ENCODE assay signal across 24 mouse cellular contexts in the genomic region with DNA sequence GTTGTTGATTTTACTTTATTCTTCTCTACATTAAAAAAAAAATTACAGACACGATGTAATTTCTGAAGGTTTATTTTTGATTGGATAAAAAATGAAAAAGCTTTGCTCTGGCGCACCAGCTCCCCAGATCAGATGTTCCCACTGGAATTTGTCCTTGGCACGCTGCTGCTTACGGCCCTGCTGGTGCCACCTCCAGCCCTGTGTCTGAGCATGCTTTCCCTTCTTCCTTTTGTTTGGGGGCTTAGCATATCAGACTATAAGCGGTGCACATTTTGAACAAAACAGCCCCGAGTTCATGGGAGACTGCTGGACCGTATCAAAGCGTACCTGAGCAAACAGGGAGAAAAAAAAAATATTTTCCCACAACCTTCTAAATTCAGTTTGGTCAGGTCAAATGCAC.
DNase-seq lines count a peak whose midpoint lies in the region; ATAC-seq and TF ChIP-seq lines count a peak whose summit lies in the region.
"Had no signal": no experiment of that assay in that cellular context is flagged by ENCODE, and none has a peak within 500 bp of the region (broad histone marks: within the 10 kb centered on the region; RNA-seq: fewer than 3 reads in every experiment).

No protein-coding gene starts in this region.

- no peak overlapping the region for H3K27ac ChIP-seq in kidney, adult 2 months (ENCODE audit: insufficient read depth, low read depth, low read length)
- peak overlapping the region; percentile 34; the same call in 1 of the 2 replicates for H3K27ac ChIP-seq in midbrain, embryonic 15.5 days
- H3K27ac ChIP-seq: embryonic facial prominence, embryonic 12.5 days; forebrain, embryonic 12.5 days; hindbrain, embryonic 12.5 days; limb, embryonic 10.5 days; liver, embryonic 15.5 days; lung, embryonic 15.5 days; neural tube, embryonic 12.5 days had no signal

- no peak overlapping the region for H3K4me2 ChIP-seq in midbrain, embryonic 15.5 days
- H3K4me2 ChIP-seq: embryonic facial prominence, embryonic 12.5 days; forebrain, embryonic 12.5 days; heart, embryonic 11.5 days; hindbrain, embryonic 12.5 days; liver, embryonic 15.5 days; lung, embryonic 15.5 days; neural tube, embryonic 12.5 days had no signal

- no peak for ATAC-seq in midbrain, embryonic 15.5 days (replicated peaks)

- H3K27me3 ChIP-seq in kidney, adult 2 months (replicated peaks; ENCODE audit: control insufficient read depth, insufficient read depth, low read length), result no peaks in the 10 kb centered on the region
- H3K27me3 ChIP-seq in midbrain, embryonic 15.5 days (replicated peaks), result no peaks in the 10 kb centered on the region
- H3K27me3 ChIP-seq: embryonic facial prominence, embryonic 12.5 days; forebrain, embryonic 12.5 days; hindbrain, embryonic 12.5 days; liver, embryonic 15.5 days; lung, embryonic 15.5 days; neural tube, embryonic 12.5 days had no signal

- H3K9me3 ChIP-seq in midbrain, embryonic 15.5 days, result no peaks in the 10 kb centered on the region
- H3K9me3 ChIP-seq: embryonic facial prominence, embryonic 12.5 days; forebrain, embryonic 12.5 days; hindbrain, embryonic 12.5 days; limb, embryonic 10.5 days; lung, embryonic 15.5 days; neural tube, embryonic 12.5 days had no signal

- DNase-seq in adrenal gland, adult 2 months, result peak; percentile 13
- no peak for DNase-seq in adrenal gland, adult 18-20 months (ENCODE audit: low spot score in 2 of 2)
- peak; percentile 23 for DNase-seq in kidney, adult 2 months
- no peak for DNase-seq in kidney, postnatal 10 days
- peak; percentile 38 for DNase-seq in ovary, adult 18-20 months (ENCODE audit: low spot score)
- DNase-seq in ovary, postnatal 10 days (ENCODE audit: low spot score), result no peak
- DNase-seq in gastrocnemius, postnatal 10 days, result no peak
- DNase-seq: cerebellum, adult 11 months; cerebellum, adult 9-11 months; kidney, adult 11 months; liver; lung, postnatal 4 days; thymus, adult 18-20 months; thymus, postnatal 36 days had no signal

- H3K4me3 ChIP-seq in kidney, adult 2 months (ENCODE audit: insufficient read depth, low read depth, low read length), result no peak overlapping the region
- H3K4me3 ChIP-seq in midbrain, embryonic 15.5 days, result no peak overlapping the region
- H3K4me3 ChIP-seq: embryonic facial prominence, embryonic 12.5 days; erythroblast, embryonic 14.5 days; forebrain, embryonic 12.5 days; hindbrain, embryonic 12.5 days; limb, embryonic 10.5 days; liver, embryonic 15.5 days; lung, embryonic 15.5 days; neural tube, embryonic 12.5 days had no signal

- H3K4me1 ChIP-seq in kidney, adult 2 months (ENCODE audit: control insufficient read depth, insufficient read depth, low read length), result peaks cover 4% of the 10 kb centered on the region
- H3K4me1 ChIP-seq in midbrain, embryonic 15.5 days, result peaks cover 10% of the 10 kb centered on the region; the same call in 1 of the 2 replicates
- H3K4me1 ChIP-seq: embryonic facial prominence, embryonic 12.5 days; forebrain, embryonic 12.5 days; hindbrain, embryonic 12.5 days; liver, embryonic 15.5 days; lung, embryonic 15.5 days; neural tube, embryonic 12.5 days had no signal

- H3K36me3 ChIP-seq in kidney, adult 2 months (ENCODE audit: control insufficient read depth, insufficient read depth, low read length), result no peaks in the 10 kb centered on the region
- no peaks in the 10 kb centered on the region for H3K36me3 ChIP-seq in midbrain, embryonic 15.5 days (replicated peaks)
- H3K36me3 ChIP-seq: embryonic facial prominence, embryonic 12.5 days; forebrain, embryonic 12.5 days; hindbrain, embryonic 12.5 days; limb, embryonic 10.5 days; liver, embryonic 15.5 days; lung, embryonic 15.5 days; neural tube, embryonic 12.5 days had no signal

- H3K9ac ChIP-seq in midbrain, embryonic 15.5 days, result no peak overlapping the region
- H3K9ac ChIP-seq: embryonic facial prominence, embryonic 12.5 days; forebrain, embryonic 12.5 days; hindbrain, embryonic 12.5 days; liver, embryonic 15.5 days; lung, embryonic 15.5 days; neural tube, embryonic 12.5 days had no signal

- TF ChIP-seq POLR2A in kidney, adult 2 months (IDR thresholded peaks at IDR 0.05; ENCODE audit: low read depth, low read length), result no peak

- 54% methylated on average over 8 of the region's 8 CpGs for WGBS in kidney, adult 2 months
- 28% methylated on average over 8 of the region's 8 CpGs for WGBS in midbrain, embryonic 15.5 days

- TF ChIP-seq CTCF in kidney, adult 2 months (conservative IDR thresholded peaks at IDR 0.05; ENCODE audit: insufficient read depth, insufficient read length, low read depth, low read length), result no peak

Comparison
In these comparisons a context has a peak if more than half of its experiments do, and no peak if none do; other contexts are left out.
1. DNase-seq: peak in adrenal gland, adult 2 months (single experiment), kidney, adult 2 months (single experiment) and ovary, adult 18-20 months (single experiment); none in adrenal gland, adult 18-20 months (0 of 2), kidney, postnatal 10 days (single experiment), ovary, postnatal 10 days (single experiment) and gastrocnemius, postnatal 10 days (single experiment).